Mouse (Mus musculus): ENCODE results near the gene Nrxn1. TPM values are rescaled to one million over a fixed set of nuclear protein-coding genes. Genes with fewer than 3 reads are reported as not detected.

Nrxn1 gene
- polyA plus RNA-seq, 1 experiment from 2014 or later, result 7.1 TPM

GRCm38 (mm10) chr17:91074780-91075179 lies 18.1 kb downstream of the Nrxn1 start:
- no peak overlapping the region for H3K9ac ChIP-seq
- H3K27ac ChIP-seq, result no peak overlapping the region
- H3K4me3 ChIP-seq (replicated peaks), result no peak overlapping the region
- no peaks in the 10 kb centered on the region for H3K4me1 ChIP-seq
- 79% methylated on average over 5 of the region's 5 CpGs for WGBS
- H3K9me3 ChIP-seq, result no peaks in the 10 kb centered on the region
- ATAC-seq (ENCODE audit: insufficient read depth, low FRiP score, low read depth), result no peak
- no peaks in the 10 kb centered on the region for H3K36me3 ChIP-seq
- no peaks in the 10 kb centered on the region for H3K27me3 ChIP-seq (replicated peaks)
- no peak overlapping the region for H3K4me2 ChIP-seq

DNA sequence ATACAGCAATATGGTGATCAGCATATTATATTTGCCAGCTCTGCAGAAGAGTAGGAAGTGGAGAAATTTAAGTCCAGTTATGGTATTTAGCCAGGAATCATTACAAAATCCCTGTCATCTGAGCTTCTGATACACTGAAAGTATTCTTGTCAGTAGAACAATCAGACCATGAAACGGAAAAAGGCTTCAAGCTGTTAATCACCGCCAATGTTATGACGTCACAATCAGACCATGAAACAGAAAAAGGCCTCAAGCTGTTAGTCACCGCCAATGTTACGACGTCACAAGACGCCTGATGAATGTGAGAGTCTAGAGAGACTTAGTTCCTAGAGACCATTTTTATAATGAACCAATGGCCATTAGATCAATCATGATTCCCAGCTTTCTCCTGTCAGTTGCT lies 59.4 kb downstream of the Nrxn1 start:
- H3K4me3 ChIP-seq (replicated peaks), result no peak overlapping the region
- no peaks in the 10 kb centered on the region for H3K27me3 ChIP-seq (replicated peaks)
- no peaks in the 10 kb centered on the region for H3K4me1 ChIP-seq
- no peak overlapping the region for H3K27ac ChIP-seq
- no peak for ATAC-seq (ENCODE audit: insufficient read depth, low FRiP score, low read depth)
- no peak overlapping the region for H3K9ac ChIP-seq
- H3K36me3 ChIP-seq, result no peaks in the 10 kb centered on the region
- 76% methylated on average over 7 of the region's 7 CpGs for WGBS
- H3K9me3 ChIP-seq, result no peaks in the 10 kb centered on the region
- no peak overlapping the region for H3K4me2 ChIP-seq

- Histone ChIP-seq H3K4me1 (no peaks in the 10 kb centered on the region), H3K27ac (no peak overlapping the region), H3K36me3 (no peaks in the 10 kb centered on the region), H3K4me2 (no peak overlapping the region), H3K9ac (no peak overlapping the region), H3K4me3 (replicated peaks) (no peak overlapping the region), H3K27me3 (replicated peaks) (no peaks in the 10 kb centered on the region), H3K9me3 (no peaks in the 10 kb centered on the region)
- 37% methylated on average over 2 of the region's 2 CpGs for WGBS
- no peak for ATAC-seq (ENCODE audit: insufficient read depth, low FRiP score, low read depth)
Observed at GRCm38 (mm10) chr17:91025061-91025623, 67.7 kb downstream of the Nrxn1 start.

GRCm38 (mm10) chr17:91007385-91008089 lies 85.3 kb downstream of the Nrxn1 start:
- no peak for ATAC-seq (ENCODE audit: insufficient read depth, low FRiP score, low read depth)
- whole genome bisulfite sequencing, result 70% methylated on average over 5 of the region's 5 CpGs
- no peak overlapping the region for H3K27ac ChIP-seq
- no peaks in the 10 kb centered on the region for H3K9me3 ChIP-seq
- no peaks in the 10 kb centered on the region for H3K36me3 ChIP-seq
- H3K27me3 ChIP-seq (replicated peaks), result no peaks in the 10 kb centered on the region
- H3K9ac ChIP-seq, result no peak overlapping the region
- no peak overlapping the region for H3K4me2 ChIP-seq
- no peaks in the 10 kb centered on the region for H3K4me1 ChIP-seq
- no peak overlapping the region for H3K4me3 ChIP-seq (replicated peaks)

- no peaks in the 10 kb centered on the region for H3K9me3 ChIP-seq
- no peak overlapping the region for H3K9ac ChIP-seq
- no peaks in the 10 kb centered on the region for H3K36me3 ChIP-seq
- ATAC-seq (ENCODE audit: insufficient read depth, low FRiP score, low read depth), result no peak
- H3K27ac ChIP-seq, result no peak overlapping the region
- no peak overlapping the region for H3K4me3 ChIP-seq (replicated peaks)
- no peaks in the 10 kb centered on the region for H3K27me3 ChIP-seq (replicated peaks)
- H3K4me1 ChIP-seq, result no peaks in the 10 kb centered on the region
- H3K4me2 ChIP-seq, result no peak overlapping the region
Observed at GRCm38 (mm10) chr17:91000389-91000788, 92.5 kb downstream of the Nrxn1 start.

GRCm38 (mm10) chr17:90999667-91000154 lies 93.2 kb downstream of the Nrxn1 start:
- H3K9ac ChIP-seq, result no peak overlapping the region
- no peaks in the 10 kb centered on the region for H3K27me3 ChIP-seq (replicated peaks)
- H3K27ac ChIP-seq, result no peak overlapping the region
- H3K4me1 ChIP-seq, result no peaks in the 10 kb centered on the region
- no peak overlapping the region for H3K4me3 ChIP-seq (replicated peaks)
- 75% methylated on average over 4 of the region's 4 CpGs for WGBS
- H3K4me2 ChIP-seq, result no peak overlapping the region
- ATAC-seq (ENCODE audit: insufficient read depth, low FRiP score, low read depth), result no peak
- no peaks in the 10 kb centered on the region for H3K36me3 ChIP-seq
- H3K9me3 ChIP-seq, result no peaks in the 10 kb centered on the region

DNA sequence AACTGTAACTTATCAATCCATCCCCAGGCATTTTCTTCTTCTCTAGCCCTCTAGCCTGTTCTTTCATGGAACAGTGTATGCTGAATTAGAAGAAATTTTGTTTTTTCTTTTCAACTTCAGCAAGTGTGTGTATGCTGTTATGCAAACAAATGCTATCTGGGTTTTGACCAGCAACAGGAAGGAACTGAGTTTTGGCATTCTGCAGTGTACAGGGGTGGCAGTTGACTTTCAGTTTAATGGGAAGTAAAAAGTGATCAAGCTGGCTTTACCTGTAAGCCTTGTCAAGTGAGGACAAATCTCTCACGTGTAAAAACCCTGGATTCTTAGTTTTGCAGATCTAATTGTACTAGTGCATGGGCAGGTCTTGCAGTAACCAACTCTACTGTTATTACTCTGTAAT lies 95.2 kb downstream of the Nrxn1 start:
- 49% methylated on average over 1 of the region's 1 CpGs for WGBS
- no peak overlapping the region for H3K9ac ChIP-seq
- no peak overlapping the region for H3K4me3 ChIP-seq (replicated peaks)
- H3K27me3 ChIP-seq (replicated peaks), result no peaks in the 10 kb centered on the region
- no peaks in the 10 kb centered on the region for H3K36me3 ChIP-seq
- no peaks in the 10 kb centered on the region for H3K4me1 ChIP-seq
- ATAC-seq (ENCODE audit: insufficient read depth, low FRiP score, low read depth), result no peak
- H3K9me3 ChIP-seq, result no peaks in the 10 kb centered on the region
- H3K27ac ChIP-seq, result no peak overlapping the region
- H3K4me2 ChIP-seq, result no peak overlapping the region

GRCm38 (mm10) chr17:90995436-90995835 lies 97.4 kb downstream of the Nrxn1 start:
- ATAC-seq (ENCODE audit: insufficient read depth, low FRiP score, low read depth), result no peak
- no peak overlapping the region for H3K4me3 ChIP-seq (replicated peaks)
- H3K4me2 ChIP-seq, result no peak overlapping the region
- no peaks in the 10 kb centered on the region for H3K4me1 ChIP-seq
- H3K9me3 ChIP-seq, result no peaks in the 10 kb centered on the region
- no peak overlapping the region for H3K9ac ChIP-seq
- no peak overlapping the region for H3K27ac ChIP-seq
- WGBS, result 39% methylated on average over 1 of the region's 1 CpGs
- no peaks in the 10 kb centered on the region for H3K36me3 ChIP-seq
- H3K27me3 ChIP-seq (replicated peaks), result no peaks in the 10 kb centered on the region

DNA sequence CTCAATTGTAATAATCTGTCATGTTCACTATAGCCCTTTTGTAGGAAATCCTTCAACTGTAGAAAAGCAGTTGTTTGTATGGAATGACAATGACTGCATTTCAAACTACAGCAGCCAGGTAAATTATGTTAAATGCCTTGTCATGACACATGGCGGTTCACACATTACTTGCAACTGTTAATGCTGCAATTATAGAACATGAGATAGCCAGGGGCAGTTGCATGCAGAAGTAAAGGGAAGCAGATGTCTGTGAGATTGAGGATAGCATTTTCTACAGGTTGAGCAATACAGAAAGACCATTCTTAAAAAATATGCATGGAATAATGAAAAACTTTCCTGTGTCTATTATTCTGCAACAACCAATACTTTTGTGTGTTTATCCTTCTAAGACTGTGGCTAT lies 98.6 kb downstream of the Nrxn1 start:
- Histone ChIP-seq H3K27ac (no peak overlapping the region), H3K9ac (no peak overlapping the region), H3K4me1 (no peaks in the 10 kb centered on the region), H3K27me3 (replicated peaks) (no peaks in the 10 kb centered on the region), H3K4me3 (replicated peaks) (no peak overlapping the region), H3K9me3 (no peaks in the 10 kb centered on the region), H3K4me2 (no peak overlapping the region), H3K36me3 (no peaks in the 10 kb centered on the region)
- ATAC-seq (ENCODE audit: insufficient read depth, low FRiP score, low read depth), result no peak
- WGBS, result 66% methylated on average over 1 of the region's 1 CpGs

DNA sequence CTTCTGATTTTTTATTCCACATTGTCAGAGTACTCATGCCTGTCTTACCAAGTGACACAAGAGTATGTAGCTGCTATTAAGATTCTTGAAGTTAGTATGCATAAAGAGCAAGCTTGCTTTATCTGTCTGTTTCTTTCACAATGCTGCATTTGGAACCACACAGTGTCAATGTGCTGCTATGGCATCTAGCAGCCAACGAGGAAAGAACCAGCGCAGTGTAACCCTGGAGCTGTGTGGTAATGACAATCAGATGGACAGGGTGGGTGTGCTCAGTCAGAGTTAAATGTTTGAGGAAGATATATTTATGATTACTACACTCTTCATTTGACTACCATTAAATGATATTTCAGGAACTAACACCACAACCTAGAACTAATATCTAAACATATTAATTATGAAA lies 102.1 kb downstream of the Nrxn1 start:
- Histone ChIP-seq H3K9me3 (no peaks in the 10 kb centered on the region), H3K4me2 (no peak overlapping the region), H3K4me3 (replicated peaks) (no peak overlapping the region), H3K36me3 (no peaks in the 10 kb centered on the region), H3K9ac (no peak overlapping the region), H3K27ac (no peak overlapping the region), H3K4me1 (no peaks in the 10 kb centered on the region), H3K27me3 (replicated peaks) (no peaks in the 10 kb centered on the region)
- WGBS, result 83% methylated on average over 2 of the region's 2 CpGs
- no peak for ATAC-seq (ENCODE audit: insufficient read depth, low FRiP score, low read depth)

- no peaks in the 10 kb centered on the region for H3K36me3 ChIP-seq
- no peaks in the 10 kb centered on the region for H3K4me1 ChIP-seq
- no peaks in the 10 kb centered on the region for H3K27me3 ChIP-seq (replicated peaks)
- no peak for ATAC-seq (ENCODE audit: insufficient read depth, low FRiP score, low read depth)
- H3K4me3 ChIP-seq (replicated peaks), result no peak overlapping the region
- 60% methylated on average over 4 of the region's 4 CpGs for WGBS
- H3K9me3 ChIP-seq, result no peaks in the 10 kb centered on the region
- H3K9ac ChIP-seq, result no peak overlapping the region
- no peak overlapping the region for H3K27ac ChIP-seq
- H3K4me2 ChIP-seq, result no peak overlapping the region
Observed at GRCm38 (mm10) chr17:90962904-90963531, 129.9 kb downstream of the Nrxn1 start.

DNA sequence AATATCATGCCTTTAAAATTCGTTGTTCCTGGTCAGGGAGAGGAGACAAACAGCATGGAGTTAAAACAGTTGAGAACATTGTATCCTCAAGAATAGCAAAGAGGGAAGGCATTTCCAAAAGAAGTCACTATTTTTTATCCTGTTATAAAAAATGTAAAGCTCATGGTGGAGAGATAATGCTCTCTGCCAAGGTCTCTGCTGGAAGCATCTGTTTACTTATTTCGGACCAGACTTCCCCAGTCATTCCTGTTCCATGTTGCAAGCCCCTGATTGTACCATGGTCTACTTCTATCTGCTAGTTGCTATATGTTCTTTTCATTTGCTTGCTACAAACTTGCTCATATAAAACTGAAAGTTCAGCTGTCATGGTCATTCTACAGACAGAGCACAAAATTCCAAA lies 137.7 kb downstream of the Nrxn1 start:
- no peak for ATAC-seq (ENCODE audit: insufficient read depth, low FRiP score, low read depth)
- 74% methylated on average over 2 of the region's 2 CpGs for WGBS
- Histone ChIP-seq H3K4me2 (no peak overlapping the region), H3K4me1 (no peaks in the 10 kb centered on the region), H3K4me3 (replicated peaks) (no peak overlapping the region), H3K36me3 (no peaks in the 10 kb centered on the region), H3K9ac (no peak overlapping the region), H3K9me3 (no peaks in the 10 kb centered on the region), H3K27ac (no peak overlapping the region), H3K27me3 (replicated peaks) (no peaks in the 10 kb centered on the region)

Measured in stomach, embryonic 15.5 days (tissue).